Mouse (Mus musculus) CH12.LX (cell line): ENCODE measurements around the gene Ccdc15. TPM values are rescaled to one million over a fixed set of nuclear protein-coding genes. Genes with fewer than 3 reads are reported as not detected.

ENCODE experiments used
- DNase-seq: peaks from one replicate; pipeline ENCODE4 v3.0.0-alpha.2; 2013; ENCODE audit errors: extremely low read depth
- H3K27ac ChIP-seq: 2 replicates; pipeline ENCODE4 v1.5.1; 2012; ENCODE audit warnings: low read depth, mild to moderate bottlenecking, control low read depth, moderate library complexity; ENCODE audit not compliant: insufficient read depth
- H3K27me3 ChIP-seq: replicated peaks from 2 replicates; pipeline ENCODE3; 2012; ENCODE audit warnings: inconsistent platforms
- H3K36me3 ChIP-seq, 2 experiments: replicated peaks in 1 of 2; 2 replicates each; pipeline versions ENCODE3 to v1.6.1; 2012; ENCODE audit warnings: inconsistent platforms in 1 of 2, low read length in 1 of 2, mild to moderate bottlenecking in 1 of 2, mixed read lengths in 1 of 2, moderate library complexity in 1 of 2; ENCODE audit not compliant: control insufficient read depth in 1 of 2, insufficient read depth in 1 of 2
- H3K4me1 ChIP-seq, 2 experiments: 2 replicates each; pipeline ENCODE4 v1.6.1; 2012; ENCODE audit warnings: inconsistent platforms in 1 of 2, moderate library complexity in 1 of 2; ENCODE audit not compliant: insufficient read depth in 2 of 2, control insufficient read depth in 1 of 2
- H3K4me2 ChIP-seq: 2 replicates; pipeline ENCODE4 v1.6.1; 2012; ENCODE audit warnings: low read depth, mild to moderate bottlenecking, control low read depth; ENCODE audit not compliant: poor library complexity, insufficient read depth, severe bottlenecking
- H3K4me3 ChIP-seq, 3 experiments: fragments of 150-350 bp in 1 of 3; sonication (generic) in 1 of 3; replicated peaks in 1 of 3; 2 replicates each; pipeline versions ENCODE3 to v1.5.1; 2011 to 2012; ENCODE audit warnings: low read depth in 2 of 3, low read length in 2 of 3, mild to moderate bottlenecking in 2 of 3, moderate library complexity in 2 of 3, control low read depth in 1 of 3, improper control_type of control experiment in 1 of 3, inconsistent platforms in 1 of 3, mixed read lengths in 1 of 3; ENCODE audit not compliant: poor library complexity in 1 of 3
- H3K79me2 ChIP-seq: replicated peaks from 2 replicates; pipeline ENCODE4 v1.6.1; 2012; ENCODE audit warnings: mild to moderate bottlenecking, moderate library complexity; ENCODE audit not compliant: control insufficient read depth, poor library complexity, insufficient read depth, severe bottlenecking; ENCODE audit errors: extremely low read depth
- H3K9ac ChIP-seq: 2 replicates; pipeline ENCODE4 v1.6.1; 2012; ENCODE audit warnings: low read depth, mild to moderate bottlenecking, control low read depth, moderate library complexity; ENCODE audit not compliant: insufficient read depth
- H3K9me3 ChIP-seq: replicated peaks from 2 replicates; pipeline ENCODE3; 2012; ENCODE audit warnings: low read length, inconsistent platforms, mixed read lengths
- BHLHE40 ChIP-seq: IDR thresholded peaks from 2 replicates; pipeline ENCODE4 v1.6.1; 2011; ENCODE audit warnings: mild to moderate bottlenecking, low read depth, low read length, improper control_type of control experiment
- CHD1 ChIP-seq: IDR thresholded peaks from 2 replicates; pipeline ENCODE4 v1.6.1; 2012; ENCODE audit warnings: low read depth, low read length, improper control_type of control experiment, inconsistent platforms
- CHD2 ChIP-seq: IDR thresholded peaks from 2 replicates; pipeline ENCODE4 v1.6.1; 2011; ENCODE audit warnings: low read length, improper control_type of control experiment
- ELF1 ChIP-seq: IDR thresholded peaks from 2 replicates; pipeline ENCODE4 v1.6.1; 2014; ENCODE audit warnings: low read depth, mild to moderate bottlenecking, inconsistent platforms, low read length, improper control_type of control experiment
- ETS1 ChIP-seq: conservative IDR thresholded peaks from 2 replicates; pipeline ENCODE4 v1.6.1; 2012; ENCODE audit warnings: low read depth, mild to moderate bottlenecking, inconsistent platforms, low read length, improper control_type of control experiment, moderate library complexity
- GABPA ChIP-seq: IDR thresholded peaks from 2 replicates; pipeline ENCODE4 v1.6.1; 2012; ENCODE audit warnings: low read depth, low read length, improper control_type of control experiment, inconsistent platforms; ENCODE audit not compliant: insufficient replicate concordance
- HCFC1 ChIP-seq: IDR thresholded peaks from 2 replicates; pipeline ENCODE4 v1.6.1; 2012; ENCODE audit warnings: low read depth, mild to moderate bottlenecking, inconsistent platforms, low read length, improper control_type of control experiment
- JUN ChIP-seq: IDR thresholded peaks from 2 replicates; pipeline ENCODE4 v1.6.1; 2011; ENCODE audit warnings: low read depth, mild to moderate bottlenecking, low read length, improper control_type of control experiment, moderate library complexity; ENCODE audit not compliant: insufficient read depth
- JUND ChIP-seq: conservative IDR thresholded peaks from 2 replicates; pipeline ENCODE4 v1.6.1; 2011; ENCODE audit warnings: low read depth, low read length, improper control_type of control experiment
- KAT2A ChIP-seq: IDR thresholded peaks from 2 replicates; pipeline ENCODE4 v1.6.1; 2012; ENCODE audit warnings: low read length, improper control_type of control experiment, inconsistent platforms; ENCODE audit not compliant: insufficient replicate concordance
- MAFK ChIP-seq: IDR thresholded peaks from 2 replicates; pipeline ENCODE4 v1.6.1; 2011; ENCODE audit warnings: low read length, improper control_type of control experiment; ENCODE audit not compliant: insufficient replicate concordance
- MXI1 ChIP-seq: IDR thresholded peaks from 2 replicates; pipeline ENCODE4 v1.6.1; 2011; ENCODE audit warnings: mild to moderate bottlenecking, low read depth, low read length, improper control_type of control experiment
- NELFE ChIP-seq: IDR thresholded peaks from 2 replicates; pipeline ENCODE4 v1.6.1; 2011; ENCODE audit warnings: low read depth, low read length, improper control_type of control experiment
- POLR2A ChIP-seq: IDR thresholded peaks from 2 replicates; pipeline ENCODE4 v1.6.1; 2011; ENCODE audit warnings: low read depth, mild to moderate bottlenecking, improper control_type of control experiment, low read length
- RCOR1 ChIP-seq: conservative IDR thresholded peaks from 2 replicates; pipeline ENCODE4 v1.6.1; 2012; ENCODE audit warnings: low read depth, mild to moderate bottlenecking, inconsistent platforms, low read length, improper control_type of control experiment
- SMC3 ChIP-seq: IDR thresholded peaks from 2 replicates; pipeline ENCODE4 v1.6.1; 2011; ENCODE audit warnings: low read depth, low read length, improper control_type of control experiment
- TCF12 ChIP-seq: IDR thresholded peaks from 2 replicates; pipeline ENCODE4 v1.6.1; 2014; ENCODE audit warnings: low read depth, mild to moderate bottlenecking, inconsistent platforms, low read length, improper control_type of control experiment
- USF2 ChIP-seq: conservative IDR thresholded peaks from 2 replicates; pipeline ENCODE4 v1.6.1; 2011; ENCODE audit warnings: low read depth, low read length, improper control_type of control experiment
- ZNF384 ChIP-seq: IDR thresholded peaks from 2 replicates; pipeline ENCODE4 v1.6.1; 2012; ENCODE audit warnings: low read depth, low read length, improper control_type of control experiment, inconsistent platforms
- dilution Hi-C: fragments of 300-500 bp; cut with MboI; formaldehyde crosslinking; loops from 2 replicates; pipeline ENCODE4 v1.14.3; 2020; ENCODE audit warnings: low sequenced_read_pairs; ENCODE audit not compliant: extremely low pct_unique_long_range_greater_than_20kb, extremely low pct_ligation_motif_present
- in situ Hi-C: fragments of 300-500 bp; cut with MboI; formaldehyde crosslinking; loops from 3 replicates; pipeline ENCODE4 v1.14.3; 2019; ENCODE audit warnings: low sequenced_read_pairs, low pct_ligation_motif_present, low pct_unique_long_range_greater_than_20kb, mixed read lengths
- polyA plus RNA-seq: library from polyadenylated mRNA; unstranded; fragments of >175 nt; gene quantifications from 2 replicates; pipeline ENCODE4 v1.2.1, GENCODE M21; 2012; ENCODE audit warnings: low read depth; ENCODE audit not compliant: insufficient read length
- total RNA-seq, 2 experiments: library from RNA; depleted of rRNA; stranded (reverse); fragments of 300-350 nt in 1 of 2; fragments of >200 nt in 1 of 2; gene quantifications; 2 replicates each; pipeline ENCODE4 v1.2.3; 2012 to 2014

The Ccdc15 gene
- total and polyA plus RNA-seq, 3 experiments = 5.3 to 7.0 (median 6.3) TPM

DNA sequence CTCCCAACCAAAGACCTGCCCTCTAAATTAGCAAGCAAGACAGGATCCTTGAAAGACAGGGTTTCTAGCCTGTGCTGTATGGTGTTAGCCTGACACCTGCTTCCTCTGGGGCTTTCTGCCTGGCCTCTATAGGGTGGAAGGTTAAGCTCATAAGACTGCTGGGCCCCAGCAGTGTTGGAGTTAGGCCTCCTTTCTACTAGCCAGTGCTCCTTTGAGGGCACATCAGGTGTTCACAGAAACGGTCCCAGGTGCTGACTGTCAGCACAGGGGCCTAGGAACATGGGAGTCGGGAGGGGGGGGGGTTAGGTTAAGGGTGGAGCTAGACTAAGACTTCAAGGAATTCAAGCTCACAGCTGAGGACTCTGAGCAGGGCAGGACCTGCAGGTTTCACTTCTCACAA lies 102.8 kb downstream of the Ccdc15 start:
- H3K27ac ChIP-seq = no peak overlapping the region
- H3K4me1 ChIP-seq = peaks cover 8 to 87% of the 10 kb centered on the region in 2 experiments
- in situ Hi-C loops = no loop called here

DNA sequence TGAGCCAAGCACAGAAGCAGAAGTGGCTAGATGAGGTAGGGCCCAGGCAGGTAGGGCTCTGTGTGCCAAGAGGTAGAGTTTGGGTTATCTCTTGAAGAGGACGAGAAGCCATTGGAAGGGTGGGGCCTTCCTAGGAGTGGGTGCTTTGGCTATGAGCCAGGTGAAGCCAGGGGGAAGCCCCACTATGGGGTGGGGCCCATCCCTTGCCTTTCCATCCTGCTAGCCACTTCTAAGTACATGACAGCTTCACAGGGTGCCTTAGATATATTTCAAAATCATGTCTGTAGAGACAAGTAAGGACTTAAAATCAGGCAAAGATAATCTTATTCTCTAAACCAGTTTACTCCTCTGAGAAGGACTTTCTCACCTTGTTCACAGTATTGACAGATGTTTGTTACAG lies 103.6 kb downstream of the Ccdc15 start:
- H3K79me2 ChIP-seq = no peaks in the 10 kb centered on the region
- H3K9ac ChIP-seq = no peak overlapping the region
- H3K27ac ChIP-seq = no peak overlapping the region
- TF ChIP-seq GABPA (no peak), MXI1 (no peak)
- TF ChIP-seq, all 38 proteins: peak for 0
- Histone ChIP-seq H3K4me1 (peaks cover 8 to 79% of the 10 kb centered on the region in 2 experiments), H3K27me3 (no peaks in the 10 kb centered on the region), H3K4me2 (no peak overlapping the region), H3K9me3 (no peaks in the 10 kb centered on the region), H3K4me3 (no peak overlapping the region), H3K36me3 (peaks cover 17 to 57% of the 10 kb centered on the region in 2 experiments)
- dilution Hi-C loops = no loop called here
- no peak for DNase-seq
- in situ Hi-C loops = no loop called here

More for the DNA sequence above, 102.8 kb downstream of the Ccdc15 start:
- TF ChIP-seq ZNF384 (no peak), USF2 (no peak), POLR2A (no peak), ELF1 (no peak), HCFC1 (no peak), CHD2 (no peak), ETS1 (no peak), SMC3 (no peak), NELFE (no peak), JUND (no peak), RCOR1 (no peak), KAT2A (no peak), MAFK (no peak), JUN (no peak), CHD1 (no peak), BHLHE40 (no peak), TCF12 (no peak)
- peaks cover 9 to 57% of the 10 kb centered on the region in 2 experiments for H3K36me3 ChIP-seq
- no peaks in the 10 kb centered on the region for H3K9me3 ChIP-seq
- H3K4me3 ChIP-seq = no peak overlapping the region
- no peaks in the 10 kb centered on the region for H3K27me3 ChIP-seq
- H3K4me2 ChIP-seq = no peak overlapping the region
- dilution Hi-C loops = no loop called here
- no peak overlapping the region for H3K9ac ChIP-seq
- peak; percentile 24 for DNase-seq
- H3K79me2 ChIP-seq = no peaks in the 10 kb centered on the region
